Mouse (Mus musculus) thymus, postnatal 4 days (tissue): ENCODE data around the gene Arhgap31.

Source experiments
- DNase-seq: peaks from one replicate; pipeline ENCODE4 v3.0.0; 2021

Arhgap31 gene

DNA sequence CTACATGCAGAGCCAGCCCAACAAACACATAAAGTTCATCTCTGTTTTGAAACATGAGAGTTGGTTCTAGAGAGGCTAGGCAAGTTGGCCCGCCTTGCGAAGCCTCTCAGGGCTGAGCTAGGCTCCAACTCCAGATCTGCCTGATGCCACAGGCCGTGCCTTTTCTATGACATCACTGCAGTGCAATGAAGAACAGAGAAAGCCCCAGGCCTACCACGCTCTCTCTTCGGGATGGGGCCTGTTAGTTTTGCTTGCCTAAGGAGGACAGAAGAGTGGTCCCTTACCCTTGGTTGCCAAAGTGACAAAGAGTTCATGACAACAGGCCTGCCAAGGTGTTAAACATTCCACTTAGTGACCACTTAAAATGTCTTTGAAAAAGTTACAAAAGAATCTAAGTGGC is 64.9 kb downstream of the Arhgap31 start:
- DNase-seq, result no peak

DNA sequence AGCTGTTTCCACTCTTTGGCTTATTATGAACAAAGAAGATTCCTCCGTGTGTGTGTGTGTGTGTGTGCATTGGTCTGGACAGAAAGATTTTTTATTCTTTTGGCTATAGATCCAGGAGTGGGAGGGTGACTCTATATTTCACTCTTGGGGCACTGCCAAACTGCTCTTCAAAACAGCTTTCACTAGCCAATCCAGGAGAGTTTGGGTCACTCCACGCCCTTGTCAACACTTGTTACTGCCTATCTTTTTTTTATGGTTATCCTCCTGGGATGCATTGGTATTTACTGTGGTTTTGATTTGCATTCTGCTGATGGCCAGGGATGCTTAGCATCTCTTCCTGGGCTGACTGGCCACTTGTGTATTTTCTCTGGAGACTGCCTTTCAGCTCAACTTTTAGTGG is 68.6 kb downstream of the Arhgap31 start:
- DNase-seq, result no peak

DNA sequence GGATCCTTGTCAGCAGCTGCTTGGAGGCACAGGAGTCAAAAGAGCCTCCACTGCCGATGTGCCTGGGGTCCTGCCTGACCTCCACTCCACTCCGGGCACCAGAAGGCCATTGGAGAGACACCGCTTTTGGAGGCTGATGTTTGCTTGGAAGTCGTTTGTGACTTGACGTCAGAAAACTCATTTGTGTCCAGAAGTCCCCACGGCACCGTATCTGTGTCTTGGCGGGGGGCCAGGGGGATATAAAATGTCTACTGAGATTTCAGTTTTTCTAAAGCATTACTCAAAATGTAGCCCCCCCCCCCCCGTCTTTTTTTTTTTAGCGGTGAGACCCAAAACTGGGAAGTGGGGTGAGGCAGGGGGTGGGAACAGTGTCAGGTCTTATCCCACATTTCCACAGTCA is 76.0 kb downstream of the Arhgap31 start:
- peak; percentile 28 for DNase-seq

DNA sequence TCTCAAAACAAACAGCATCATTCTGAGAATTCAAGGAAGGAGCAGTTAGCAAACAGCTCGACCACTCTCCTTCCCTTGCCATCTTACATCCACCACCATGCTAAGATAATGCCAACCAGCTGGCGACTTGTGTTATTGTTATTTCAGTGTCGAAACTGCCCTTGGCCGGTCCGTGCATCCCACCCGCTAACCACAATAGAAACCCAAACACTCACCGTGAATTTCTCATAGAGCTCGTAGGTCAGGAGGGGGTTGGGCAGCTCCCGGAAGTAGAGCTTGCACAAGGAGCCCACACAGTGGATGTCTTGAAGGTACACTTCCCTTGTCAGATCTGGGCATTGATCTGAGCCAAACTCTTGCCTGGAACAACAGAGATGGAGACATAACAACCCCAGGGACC is 76.4 kb downstream of the Arhgap31 start:
- peak; percentile 70 for DNase-seq

DNA sequence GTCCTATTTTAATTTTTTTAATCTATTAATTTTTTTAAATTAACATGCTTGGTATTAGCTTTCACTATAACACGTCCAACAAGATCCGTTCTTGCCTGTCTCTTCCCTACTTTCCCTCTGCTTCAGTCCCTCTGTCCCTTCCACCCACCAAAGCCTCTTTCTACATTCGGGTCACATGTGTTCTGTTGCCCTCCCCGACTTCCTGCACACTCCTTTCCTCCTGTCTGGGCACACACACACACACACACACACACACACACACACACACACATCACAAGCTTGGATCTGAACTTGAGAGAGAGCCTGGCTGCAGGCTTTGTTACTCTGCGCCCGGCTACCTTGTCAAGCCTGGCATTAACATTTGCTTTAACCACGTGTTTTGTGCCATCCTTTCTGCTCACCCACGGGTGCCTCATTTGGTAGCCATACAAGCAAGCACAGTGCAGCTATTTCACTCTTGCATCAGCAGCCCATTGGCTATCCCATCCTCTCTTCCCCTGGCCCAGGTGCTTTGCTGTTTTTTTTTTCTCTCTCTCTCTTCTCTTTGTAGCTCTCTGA is 77.2 kb downstream of the Arhgap31 start:
- peak; percentile 60 for DNase-seq

DNA sequence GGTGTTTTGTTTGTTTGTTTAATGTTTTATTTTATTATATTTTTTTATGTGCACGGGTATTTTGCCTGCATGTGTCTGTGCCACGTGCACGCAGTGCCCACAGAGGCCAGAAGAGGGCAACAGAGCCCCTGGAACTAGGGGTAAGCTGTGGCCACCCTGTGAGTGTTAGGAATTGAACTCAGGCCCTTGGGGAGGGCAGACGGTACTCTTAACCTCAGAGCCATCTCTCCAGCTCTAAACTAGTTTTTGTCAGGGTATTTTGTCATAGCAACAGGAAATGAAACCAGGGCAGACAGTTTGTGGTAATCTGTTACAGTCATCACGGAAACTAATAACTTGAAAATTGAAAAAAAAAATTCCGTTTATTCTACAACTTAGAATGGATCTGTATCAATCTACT is 80.9 kb downstream of the Arhgap31 start:
- DNase-seq, result peak; percentile 89

DNA sequence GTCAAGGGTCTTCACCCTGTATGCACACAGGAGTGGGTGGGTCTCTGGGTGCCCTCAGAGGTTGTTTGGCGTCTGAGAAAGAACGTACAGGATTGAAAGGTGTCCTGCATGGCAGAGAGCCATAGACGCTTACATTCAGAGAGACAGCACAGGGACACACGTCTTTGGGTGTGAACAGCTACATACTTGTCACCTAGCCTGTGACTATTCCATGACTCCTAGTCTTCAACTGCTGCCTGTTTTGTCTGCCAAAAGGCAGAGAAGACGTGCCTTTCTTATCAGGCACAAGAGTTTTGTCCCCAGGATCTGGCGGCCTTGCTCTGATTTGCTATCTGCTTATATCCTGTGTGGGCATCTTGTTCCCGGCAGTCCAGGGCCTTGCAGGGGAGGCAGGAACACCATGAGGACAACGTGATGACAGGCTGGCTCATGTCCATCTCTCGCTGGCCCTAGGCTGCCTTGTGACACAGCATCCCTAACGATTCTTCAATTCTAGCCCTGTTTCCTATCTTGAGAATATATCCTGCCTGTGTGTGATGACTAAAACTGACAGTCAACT is 87.2 kb downstream of the Arhgap31 start:
- no peak for DNase-seq

DNA sequence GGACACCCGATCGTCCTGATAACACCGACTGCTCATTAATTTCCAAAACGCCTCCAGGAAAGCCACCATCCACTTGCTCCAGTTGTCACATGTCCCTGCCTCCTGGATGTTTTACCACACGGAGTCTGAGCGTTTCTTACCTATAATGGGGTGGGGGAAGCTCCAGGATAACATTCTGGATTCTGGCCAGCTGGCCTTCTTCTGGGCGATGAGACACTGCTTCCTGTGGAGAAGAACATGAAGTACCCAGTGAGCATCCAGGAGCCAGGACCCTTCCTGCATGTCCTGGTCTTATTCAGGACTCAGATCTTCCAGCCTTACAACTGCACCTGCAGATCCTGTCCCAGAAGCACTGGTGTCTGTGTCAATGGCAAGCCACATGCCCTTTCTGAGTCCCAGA is 87.7 kb downstream of the Arhgap31 start:
- DNase-seq, result no peak

DNA sequence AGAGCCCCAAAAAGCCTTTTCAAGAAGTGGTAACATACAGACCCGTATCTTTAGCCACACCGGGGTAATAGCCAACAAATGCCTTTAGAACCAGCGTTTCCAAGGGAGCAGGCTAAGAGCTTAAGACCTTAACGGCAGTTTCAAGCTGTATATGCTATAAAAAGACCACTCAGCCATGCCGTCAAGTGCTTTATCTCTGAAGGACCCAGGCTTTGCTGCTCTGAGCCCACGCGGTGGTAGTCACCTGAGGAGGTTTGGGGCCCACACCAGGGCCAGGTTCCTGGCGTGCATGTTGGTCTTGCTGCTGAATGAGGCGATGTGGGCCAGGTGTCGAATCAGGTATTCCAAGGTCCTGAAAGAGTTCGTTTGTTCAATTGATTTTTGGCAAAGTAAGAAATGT is 88.8 kb downstream of the Arhgap31 start:
- no peak for DNase-seq

DNA sequence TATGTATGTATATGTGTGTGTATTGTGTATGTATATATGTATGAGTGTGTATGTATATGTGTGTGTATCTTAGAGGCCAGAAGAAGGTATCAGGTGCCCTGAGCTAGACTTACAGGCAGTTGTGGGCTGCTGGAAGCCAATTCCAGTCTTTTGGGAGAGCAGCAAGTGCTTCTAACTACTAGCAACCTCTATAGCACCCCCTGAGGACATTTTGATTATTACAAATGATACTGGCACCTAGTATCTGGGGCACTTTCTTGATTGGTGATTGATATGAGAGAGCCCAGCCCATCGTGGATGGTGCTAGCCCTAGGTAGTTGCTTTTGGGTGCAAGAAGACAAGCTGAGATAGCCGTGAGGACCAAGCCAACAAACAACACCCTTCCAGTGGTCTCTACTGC is 90.8 kb downstream of the Arhgap31 start:
- DNase-seq, result no peak

DNA sequence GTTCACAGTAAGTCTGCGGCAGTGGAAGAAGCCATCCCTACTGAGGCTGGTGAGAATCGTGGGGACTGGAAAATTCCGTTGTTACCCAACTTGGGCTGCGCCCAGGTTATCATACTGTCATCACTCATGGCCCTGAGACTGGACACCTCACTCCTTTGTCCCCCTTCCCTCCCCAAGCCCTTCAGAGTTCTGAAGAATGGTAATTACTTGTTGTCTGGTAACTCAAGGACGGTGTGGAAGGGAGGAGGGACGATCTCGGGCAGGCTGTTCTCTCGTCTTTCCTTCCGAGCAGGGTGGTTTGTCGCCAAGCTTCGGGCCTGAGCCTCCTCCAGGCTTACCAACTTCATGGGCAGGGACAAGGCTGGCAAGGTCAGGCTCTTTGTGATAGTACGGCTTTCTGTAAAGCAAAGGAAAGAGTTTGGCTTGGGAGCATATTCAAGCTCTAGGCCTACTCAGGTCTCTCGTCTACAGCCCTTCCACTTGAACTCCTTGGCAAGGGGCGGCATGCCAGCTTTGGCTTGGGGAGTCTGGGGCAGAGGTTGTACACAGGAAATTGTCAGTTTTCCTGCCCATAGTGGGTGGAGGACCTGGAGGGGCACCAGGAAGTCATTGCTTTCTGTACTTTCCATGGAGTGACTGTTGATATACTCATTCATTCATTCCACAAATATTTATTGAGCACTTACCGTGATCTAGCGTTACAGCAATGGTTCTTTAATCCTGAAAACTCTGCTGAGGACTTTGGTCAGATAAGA is 92.2 kb downstream of the Arhgap31 start:
- no peak for DNase-seq

DNA sequence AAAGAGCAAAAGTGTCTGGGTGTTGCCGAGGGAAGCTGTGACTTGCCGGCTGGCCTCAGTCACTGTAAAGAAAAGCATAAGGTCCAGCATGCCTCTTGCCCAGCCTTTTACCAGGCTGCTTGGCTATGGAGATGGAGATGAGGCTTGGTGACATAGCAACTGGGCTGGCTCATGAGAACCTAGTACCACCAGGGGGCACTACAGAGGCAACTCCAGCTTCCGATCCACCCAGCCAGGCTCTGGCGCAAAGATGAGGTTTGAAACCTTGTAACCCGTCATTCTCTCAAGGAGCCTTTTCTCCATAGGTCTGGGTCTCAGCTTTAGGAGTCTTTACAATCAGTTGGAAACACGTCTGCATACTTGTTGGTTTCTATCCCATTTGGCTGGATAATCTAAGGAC is 94.0 kb downstream of the Arhgap31 start:
- DNase-seq, result peak; percentile 84

DNA sequence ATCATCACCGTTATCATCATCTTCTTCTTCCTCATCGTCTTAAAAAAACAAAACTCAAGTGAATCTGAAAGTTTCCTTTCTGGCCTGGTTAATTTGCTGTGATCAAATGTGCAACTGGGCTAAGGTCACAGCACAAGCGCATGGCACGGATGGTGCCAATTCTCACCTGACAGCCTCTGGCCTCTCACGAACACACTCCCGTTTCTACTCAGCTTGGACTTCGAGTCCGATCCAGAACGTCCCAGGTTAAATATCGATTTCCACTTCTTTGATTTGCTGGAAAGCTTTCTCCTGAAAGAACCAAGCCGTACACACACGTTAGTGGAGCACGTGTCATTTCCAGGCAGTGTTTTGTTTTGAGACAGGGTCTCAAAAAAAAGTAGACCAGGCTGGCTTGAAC is 95.1 kb downstream of the Arhgap31 start:
- no peak for DNase-seq

DNA sequence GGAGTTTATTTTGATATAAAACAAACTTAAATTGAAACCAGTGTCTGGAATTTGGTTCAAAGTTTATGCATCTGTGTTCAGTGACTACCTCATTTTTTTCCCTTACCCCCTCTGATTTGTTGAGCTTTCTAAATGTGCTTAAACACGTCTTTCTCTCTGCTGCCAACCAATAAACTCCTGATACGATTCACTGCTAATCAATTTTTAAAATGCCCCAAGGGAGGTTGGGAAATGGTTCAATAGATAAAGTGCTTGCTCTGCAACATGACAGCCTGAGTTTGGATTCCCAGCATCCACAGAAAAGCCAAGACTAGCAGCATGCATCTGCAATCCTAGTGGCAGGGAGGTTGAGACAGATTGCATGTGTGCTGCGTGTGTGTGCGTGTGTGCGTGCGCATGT is 99.4 kb downstream of the Arhgap31 start:
- DNase-seq, result no peak

DNA sequence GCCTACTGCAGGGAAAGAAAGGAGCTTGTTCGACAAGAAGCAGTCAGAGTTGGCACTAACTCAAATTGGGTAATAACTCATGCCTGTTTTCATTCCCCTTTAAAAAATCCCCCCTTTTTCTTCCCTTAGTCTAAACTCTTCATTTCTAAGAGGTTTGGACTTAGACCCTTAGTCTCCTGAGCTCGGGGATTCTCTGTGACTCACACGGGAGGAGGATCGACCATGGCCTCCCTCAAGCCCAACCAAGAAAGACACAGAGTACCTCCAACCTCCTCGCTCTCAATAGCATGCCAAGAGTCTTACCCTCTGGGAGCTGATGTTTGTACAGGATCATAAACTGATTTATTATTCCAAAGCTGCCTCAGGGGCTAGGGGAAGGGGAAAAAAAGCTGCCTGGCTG is 100.4 kb downstream of the Arhgap31 start:
- no peak for DNase-seq

DNA sequence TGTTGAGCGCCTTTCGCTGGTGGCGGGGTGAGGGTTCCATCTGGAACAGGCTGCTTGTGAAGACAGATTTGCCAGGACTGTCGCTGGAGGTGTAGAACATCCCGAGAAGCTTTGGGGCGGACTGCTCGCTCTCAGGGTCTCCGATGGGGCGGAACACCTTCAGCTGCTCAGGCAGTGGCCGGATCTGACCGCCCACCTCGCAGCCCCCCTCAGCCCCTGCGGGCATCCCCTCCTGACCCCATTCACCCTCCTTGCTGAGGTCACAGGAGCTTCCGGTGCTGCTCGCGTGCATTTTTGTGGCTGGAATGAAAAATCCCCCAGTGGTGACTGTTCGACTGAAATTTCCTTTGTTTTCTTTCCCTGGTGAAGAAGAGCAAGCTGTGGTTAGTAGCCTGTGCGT is 104.0 kb downstream of the Arhgap31 start:
- no peak for DNase-seq

DNA sequence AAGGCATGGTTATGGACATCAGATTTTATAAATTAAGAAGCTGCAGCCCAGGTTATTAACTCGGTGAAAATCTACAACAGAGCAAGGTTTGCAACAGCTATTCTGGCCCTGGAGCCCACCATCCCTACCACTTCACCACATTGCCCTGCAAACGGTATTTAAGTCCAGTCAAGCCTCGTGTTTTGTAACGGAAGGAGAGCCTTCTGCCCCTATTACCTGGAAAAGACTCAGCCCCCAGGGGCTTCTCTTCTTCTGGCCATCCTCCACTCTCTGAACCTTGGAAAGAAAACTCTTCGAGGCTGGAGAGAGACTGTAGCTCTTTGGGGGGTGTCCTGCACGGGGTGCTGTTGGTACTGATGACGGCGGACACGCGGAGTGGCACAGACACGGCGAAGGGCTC is 104.4 kb downstream of the Arhgap31 start:
- no peak for DNase-seq

DNA sequence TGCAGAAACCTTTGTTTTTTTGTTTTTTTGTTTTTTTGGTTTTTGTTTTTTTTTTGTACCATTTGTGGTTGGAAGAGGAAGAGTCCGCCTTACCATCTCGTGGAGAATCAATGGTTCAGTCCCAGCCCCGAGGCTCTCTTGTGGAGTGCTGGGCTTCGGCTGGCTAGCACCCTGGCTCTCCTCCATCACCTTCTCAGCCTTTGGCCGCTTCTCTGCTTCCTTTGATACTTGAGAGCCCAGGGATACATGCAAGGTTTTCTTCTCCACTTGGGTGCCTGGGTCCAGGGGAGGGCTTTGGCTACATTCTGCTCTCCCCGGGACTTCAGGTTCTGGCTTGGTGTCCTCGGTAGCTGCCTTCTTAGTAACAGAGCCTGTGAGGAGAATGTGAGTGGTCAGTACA is 106.6 kb downstream of the Arhgap31 start:
- DNase-seq, result no peak

DNA sequence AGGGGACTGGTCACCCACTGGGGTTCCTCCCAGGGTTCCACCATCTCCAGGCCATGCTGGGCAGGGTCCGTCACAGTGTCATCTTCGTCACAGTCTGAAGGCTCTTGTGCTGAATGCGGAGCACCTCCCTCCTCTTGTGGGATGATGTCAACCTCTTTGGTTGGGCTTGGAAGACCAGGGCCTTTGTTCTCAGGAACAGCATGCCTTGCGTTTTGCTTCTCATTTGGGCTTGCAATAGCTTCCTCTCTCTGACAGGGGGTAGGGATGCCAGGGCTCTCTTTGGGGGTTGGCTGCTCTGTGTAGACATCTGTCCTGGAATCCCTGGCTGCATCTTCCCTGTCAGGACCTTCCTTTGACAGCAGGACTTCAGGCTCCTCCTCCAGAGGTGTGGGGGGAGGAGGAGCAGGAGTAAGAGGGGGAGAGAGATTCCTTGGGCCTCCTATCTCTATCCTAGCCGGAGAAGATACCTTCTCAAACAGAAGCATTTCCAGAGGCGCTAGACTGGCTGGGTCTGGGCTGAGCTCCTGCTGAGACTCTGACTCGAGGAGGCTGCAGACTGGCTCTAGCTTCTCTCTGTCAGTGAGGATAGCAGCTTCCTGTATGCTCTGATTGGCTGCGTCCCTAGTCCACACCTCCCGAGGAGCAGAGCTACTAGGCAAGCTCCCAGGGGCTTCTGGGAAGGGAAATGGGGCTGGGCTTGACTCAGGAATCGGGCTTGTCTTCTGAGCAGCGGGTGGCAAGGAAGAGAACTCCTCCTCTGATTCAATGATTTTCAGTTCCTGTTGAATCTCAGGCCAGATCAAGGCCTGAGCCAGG is 109.9 kb downstream of the Arhgap31 start:
- DNase-seq, result no peak

DNA sequence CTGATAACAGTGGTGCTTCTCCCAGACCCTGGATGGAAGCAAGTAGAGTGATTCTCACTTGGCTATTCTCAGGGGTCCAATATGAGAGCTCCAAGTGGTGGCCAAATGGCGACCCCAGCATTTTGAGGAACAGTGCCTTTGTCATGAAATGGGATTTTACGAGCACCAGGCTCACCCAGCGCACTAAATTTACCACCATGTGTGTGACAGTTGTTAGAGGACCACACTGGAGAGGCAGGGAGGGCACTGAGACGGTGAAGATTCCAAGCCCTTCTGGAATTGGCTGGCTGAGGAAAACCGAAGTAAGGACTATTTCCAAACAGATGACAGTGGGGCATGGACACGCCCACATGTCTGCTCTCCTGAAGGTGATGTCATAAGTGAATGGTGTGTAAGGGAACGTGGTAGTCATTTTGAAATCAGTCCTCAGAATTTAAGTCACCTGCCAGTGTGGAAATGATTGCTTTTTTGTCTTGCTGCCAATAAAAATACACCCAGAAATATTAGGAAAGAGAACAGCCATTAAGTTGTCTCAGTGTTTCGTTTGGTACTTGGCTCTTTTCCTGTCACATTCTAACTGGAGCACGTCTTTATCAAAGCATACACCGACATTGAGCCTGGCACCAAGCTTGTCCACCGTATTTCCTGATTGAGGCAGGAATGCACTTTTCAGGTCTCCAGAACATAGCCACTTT is 113.9 kb downstream of the Arhgap31 start:
- DNase-seq, result no peak

DNA sequence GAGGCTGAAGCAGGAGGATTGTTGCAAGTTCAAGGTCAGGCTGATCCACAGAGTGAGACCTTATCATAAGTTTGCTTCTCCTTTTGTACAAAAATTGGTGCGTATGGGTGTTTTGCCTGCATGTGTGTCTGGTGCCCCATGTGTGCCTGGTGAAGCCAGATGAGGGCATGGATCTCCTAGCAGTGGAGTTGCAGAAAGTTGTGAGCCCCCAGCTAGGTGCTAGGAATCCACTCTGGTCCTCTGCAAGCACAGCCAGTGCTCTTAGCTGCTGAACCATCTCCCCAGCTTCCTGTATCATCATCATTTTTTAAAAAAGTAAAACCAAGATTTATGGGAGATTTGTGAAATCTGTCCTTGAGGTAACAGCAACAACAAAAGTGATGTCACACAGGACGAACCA is 116.4 kb downstream of the Arhgap31 start:
- DNase-seq, result no peak

DNA sequence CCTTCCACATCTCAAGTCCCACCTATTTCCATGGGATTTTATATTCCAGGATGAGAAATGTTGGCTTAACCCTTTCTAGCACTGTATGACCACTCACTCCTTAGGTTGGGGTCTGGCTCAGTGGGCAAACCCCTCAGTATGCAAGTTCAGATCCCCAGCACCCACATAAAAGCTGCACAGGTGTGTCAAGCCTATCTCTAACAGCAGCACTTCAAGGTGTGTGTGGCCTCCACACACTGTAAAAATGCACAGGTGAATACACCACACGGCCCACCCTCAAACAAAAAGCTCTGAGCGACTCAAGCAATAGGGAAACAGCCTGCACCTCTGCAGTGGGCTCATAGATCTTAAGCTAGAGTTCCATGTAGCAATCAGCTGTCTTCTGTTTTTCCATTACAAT is 117.0 kb downstream of the Arhgap31 start:
- DNase-seq, result no peak

DNA sequence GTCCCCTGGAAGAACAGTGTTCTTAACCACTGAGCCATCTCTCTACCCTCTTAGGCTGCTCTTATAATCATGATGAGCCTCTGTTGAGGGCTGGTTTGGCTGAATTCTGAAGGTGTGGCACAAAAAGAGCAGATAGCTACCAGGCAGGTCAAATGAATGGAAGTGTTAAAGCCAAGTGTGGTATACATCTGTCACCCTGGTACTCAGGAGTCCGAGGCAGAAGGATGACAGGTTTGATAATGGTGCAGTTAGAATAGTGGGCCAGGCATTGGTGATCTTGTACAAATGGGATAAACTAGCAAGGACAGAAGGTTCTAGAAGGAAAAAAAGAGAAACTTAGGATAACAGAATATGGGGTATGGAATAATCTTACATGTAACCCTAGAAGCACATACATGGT is 118.6 kb downstream of the Arhgap31 start:
- DNase-seq, result no peak
